Mouse (Mus musculus) adipocyte (in vitro differentiated cells): ENCODE measurements around the gene Rpn1.
A peak's percentile ranks its signal among the peaks of the same experiment; 100 is the strongest.

ENCODE experiments used
- DNase-seq: peaks from one replicate; pipeline ENCODE4 v3.0.0-alpha.2; 2016; ENCODE audit warnings: low spot score

Gene Rpn1

GRCm38 (mm10) chr6:88084278-88085151, at the start of gene Rpn1:
Gene Rpn1 (plus strand): TSS chr6:88084482.
- peak; percentile 96 for DNase-seq

- peak; percentile 50 for DNase-seq
These were observed 46.7 kb upstream of the Rpn1 start for GRCm38 (mm10) chr6:88037471-88038045.

- no peak for DNase-seq
These were observed 44.9 kb upstream of the Rpn1 start for GRCm38 (mm10) chr6:88039426-88039825.

GRCm38 (mm10) chr6:88041221-88041620, 43.1 kb upstream of the Rpn1 start:
- no peak for DNase-seq

- no peak for DNase-seq
These were observed 41.9 kb upstream of the Rpn1 start for GRCm38 (mm10) chr6:88042336-88042735.

GRCm38 (mm10) chr6:88044234-88044576, 40.1 kb upstream of the Rpn1 start:
- DNase-seq = peak; percentile 46

- peak; percentile 99 for DNase-seq
These were observed 39.5 kb upstream of the Rpn1 start, which contains the start of gene Rab7 for GRCm38 (mm10) chr6:88044577-88045405. Gene Rab7 (minus strand): TSS chr6:88045270.

GRCm38 (mm10) chr6:88045406-88045766, 38.9 kb upstream of the Rpn1 start:
- no peak for DNase-seq

GRCm38 (mm10) chr6:88047853-88048252, 36.4 kb upstream of the Rpn1 start:
- peak; percentile 68 for DNase-seq

- no peak for DNase-seq
These were observed 35.3 kb upstream of the Rpn1 start for GRCm38 (mm10) chr6:88049008-88049407.

- no peak for DNase-seq
These were observed 33.1 kb upstream of the Rpn1 start for GRCm38 (mm10) chr6:88051206-88051605.

GRCm38 (mm10) chr6:88053228-88054080, 30.8 kb upstream of the Rpn1 start:
- no peak for DNase-seq

- no peak for DNase-seq
These were observed 30.0 kb upstream of the Rpn1 start for GRCm38 (mm10) chr6:88054081-88054835.

GRCm38 (mm10) chr6:88055663-88056062, 28.6 kb upstream of the Rpn1 start:
- DNase-seq = no peak

- DNase-seq = no peak
These were observed 27.4 kb upstream of the Rpn1 start for GRCm38 (mm10) chr6:88056866-88057265.

GRCm38 (mm10) chr6:88059903-88060302, 24.4 kb upstream of the Rpn1 start:
- no peak for DNase-seq

GRCm38 (mm10) chr6:88060602-88061001, 23.7 kb upstream of the Rpn1 start:
- no peak for DNase-seq

- DNase-seq = no peak
These were observed 22.9 kb upstream of the Rpn1 start for GRCm38 (mm10) chr6:88061406-88061805.

- no peak for DNase-seq
These were observed 21.9 kb upstream of the Rpn1 start for GRCm38 (mm10) chr6:88062398-88062797.

- no peak for DNase-seq
These were observed 20.1 kb upstream of the Rpn1 start for GRCm38 (mm10) chr6:88064072-88064642.

- DNase-seq = no peak
These were observed 19.2 kb upstream of the Rpn1 start for GRCm38 (mm10) chr6:88065116-88065515.
